Mouse (Mus musculus): ENCODE measurements around the gene Ski. TPM values are rescaled to one million over a fixed set of nuclear protein-coding genes. Genes with fewer than 3 reads are reported as not detected.

Ski gene
- polyA plus RNA-seq, 1 experiment from 2014 or later, result 17.8 TPM

GRCm38 (mm10) chr4:155143411-155143810, 79.0 kb downstream of the Ski start:
- 60% methylated on average over 2 of the region's 2 CpGs for WGBS
- Histone ChIP-seq H3K9me3 (ENCODE audit: control insufficient read depth, low read length) (no peaks in the 10 kb centered on the region), H3K4me3 (ENCODE audit: low read depth, low read length) (no peak overlapping the region), H3K4me1 (ENCODE audit: control insufficient read depth, insufficient read depth, low read length) (peaks cover 30% of the 10 kb centered on the region), H3K27ac (replicated peaks; ENCODE audit: low read depth, low read length) (peak overlapping the region; percentile 95), H3K4me2 (ENCODE audit: low read depth, severe bottlenecking) (no peak overlapping the region), H3K9ac (ENCODE audit: low read length) (peak overlapping the region; percentile 49), H3K36me3 (ENCODE audit: control insufficient read depth, insufficient read depth, low read length) (no peaks in the 10 kb centered on the region), H3K27me3 (ENCODE audit: control insufficient read depth, insufficient read depth, low read length) (no peaks in the 10 kb centered on the region)
- no peak for DNase-seq (ENCODE audit: low spot score)
- ATAC-seq (ENCODE audit: insufficient number of reproducible peaks, low FRiP score, low TSS enrichment, low read depth), result no peak

GRCm38 (mm10) chr4:155142836-155143235, 79.6 kb downstream of the Ski start:
- 90% methylated on average over 5 of the region's 5 CpGs for WGBS
- no peaks in the 10 kb centered on the region for H3K9me3 ChIP-seq (ENCODE audit: control insufficient read depth, low read length)
- H3K4me2 ChIP-seq (ENCODE audit: low read depth, severe bottlenecking), result no peak overlapping the region
- DNase-seq (ENCODE audit: low spot score) (no peak), ATAC-seq (ENCODE audit: insufficient number of reproducible peaks, low FRiP score, low TSS enrichment, low read depth) (no peak)
- H3K9ac ChIP-seq (ENCODE audit: low read length), result no peak overlapping the region
- H3K4me1 ChIP-seq (ENCODE audit: control insufficient read depth, insufficient read depth, low read length), result peaks cover 31% of the 10 kb centered on the region
- no peak overlapping the region for H3K27ac ChIP-seq (replicated peaks; ENCODE audit: low read depth, low read length)
- no peaks in the 10 kb centered on the region for H3K27me3 ChIP-seq (ENCODE audit: control insufficient read depth, insufficient read depth, low read length)
- no peaks in the 10 kb centered on the region for H3K36me3 ChIP-seq (ENCODE audit: control insufficient read depth, insufficient read depth, low read length)
- H3K4me3 ChIP-seq (ENCODE audit: low read depth, low read length), result no peak overlapping the region

- 51% methylated on average over 12 of the region's 12 CpGs for WGBS
- no peaks in the 10 kb centered on the region for H3K9me3 ChIP-seq (ENCODE audit: control insufficient read depth, low read length)
- H3K36me3 ChIP-seq (ENCODE audit: control insufficient read depth, insufficient read depth, low read length), result no peaks in the 10 kb centered on the region
- no peaks in the 10 kb centered on the region for H3K27me3 ChIP-seq (ENCODE audit: control insufficient read depth, insufficient read depth, low read length)
- no peak for ATAC-seq (ENCODE audit: insufficient number of reproducible peaks, low FRiP score, low TSS enrichment, low read depth)
- DNase-seq (ENCODE audit: low spot score), result no peak
- no peak overlapping the region for H3K4me3 ChIP-seq (ENCODE audit: low read depth, low read length)
- H3K4me1 ChIP-seq (ENCODE audit: control insufficient read depth, insufficient read depth, low read length), result peaks cover 37% of the 10 kb centered on the region
- H3K4me2 ChIP-seq (ENCODE audit: low read depth, severe bottlenecking), result no peak overlapping the region
- no peak overlapping the region for H3K9ac ChIP-seq (ENCODE audit: low read length)
- H3K27ac ChIP-seq (replicated peaks; ENCODE audit: low read depth, low read length), result 0 out of 2 replicates have a peak overlapping the region, but pooled peaks have one; percentile 21
Observed at GRCm38 (mm10) chr4:155140795-155141265, 81.6 kb downstream of the Ski start.

GRCm38 (mm10) chr4:155140150-155140549, 82.2 kb downstream of the Ski start:
- no peaks in the 10 kb centered on the region for H3K36me3 ChIP-seq (ENCODE audit: control insufficient read depth, insufficient read depth, low read length)
- WGBS, result 56% methylated on average over 2 of the region's 2 CpGs
- H3K4me1 ChIP-seq (ENCODE audit: control insufficient read depth, insufficient read depth, low read length), result peaks cover 39% of the 10 kb centered on the region
- H3K9me3 ChIP-seq (ENCODE audit: control insufficient read depth, low read length), result no peaks in the 10 kb centered on the region
- no peak overlapping the region for H3K4me2 ChIP-seq (ENCODE audit: low read depth, severe bottlenecking)
- no peak for DNase-seq (ENCODE audit: low spot score)
- H3K27ac ChIP-seq (replicated peaks; ENCODE audit: low read depth, low read length), result 0 out of 2 replicates have a peak overlapping the region, but pooled peaks have one; percentile 21
- no peaks in the 10 kb centered on the region for H3K27me3 ChIP-seq (ENCODE audit: control insufficient read depth, insufficient read depth, low read length)
- H3K4me3 ChIP-seq (ENCODE audit: low read depth, low read length), result no peak overlapping the region
- H3K9ac ChIP-seq (ENCODE audit: low read length), result no peak overlapping the region
- ATAC-seq (ENCODE audit: insufficient number of reproducible peaks, low FRiP score, low TSS enrichment, low read depth), result no peak

GRCm38 (mm10) chr4:155139281-155140045, 82.9 kb downstream of the Ski start:
- 75% methylated on average over 12 of the region's 12 CpGs for WGBS
- no peaks in the 10 kb centered on the region for H3K9me3 ChIP-seq (ENCODE audit: control insufficient read depth, low read length)
- H3K4me1 ChIP-seq (ENCODE audit: control insufficient read depth, insufficient read depth, low read length), result peaks cover 40% of the 10 kb centered on the region
- no peaks in the 10 kb centered on the region for H3K36me3 ChIP-seq (ENCODE audit: control insufficient read depth, insufficient read depth, low read length)
- DNase-seq (ENCODE audit: low spot score), result no peak
- ATAC-seq (ENCODE audit: insufficient number of reproducible peaks, low FRiP score, low TSS enrichment, low read depth), result no peak
- H3K9ac ChIP-seq (ENCODE audit: low read length), result no peak overlapping the region
- H3K27me3 ChIP-seq (ENCODE audit: control insufficient read depth, insufficient read depth, low read length), result no peaks in the 10 kb centered on the region
- H3K4me2 ChIP-seq (ENCODE audit: low read depth, severe bottlenecking), result no peak overlapping the region
- no peak overlapping the region; the same call in 1 of the 2 replicates for H3K27ac ChIP-seq (replicated peaks; ENCODE audit: low read depth, low read length)
- no peak overlapping the region for H3K4me3 ChIP-seq (ENCODE audit: low read depth, low read length)

- 86% methylated on average over 8 of the region's 8 CpGs for WGBS
- Histone ChIP-seq H3K4me3 (ENCODE audit: low read depth, low read length) (no peak overlapping the region), H3K9ac (ENCODE audit: low read length) (no peak overlapping the region), H3K4me2 (ENCODE audit: low read depth, severe bottlenecking) (no peak overlapping the region), H3K4me1 (ENCODE audit: control insufficient read depth, insufficient read depth, low read length) (peaks cover 43% of the 10 kb centered on the region), H3K9me3 (ENCODE audit: control insufficient read depth, low read length) (no peaks in the 10 kb centered on the region), H3K36me3 (ENCODE audit: control insufficient read depth, insufficient read depth, low read length) (no peaks in the 10 kb centered on the region), H3K27ac (replicated peaks; ENCODE audit: low read depth, low read length) (no peak overlapping the region), H3K27me3 (ENCODE audit: control insufficient read depth, insufficient read depth, low read length) (no peaks in the 10 kb centered on the region)
- DNase-seq (ENCODE audit: low spot score) (no peak), ATAC-seq (ENCODE audit: insufficient number of reproducible peaks, low FRiP score, low TSS enrichment, low read depth) (no peak)
Observed at GRCm38 (mm10) chr4:155138451-155138850, 83.9 kb downstream of the Ski start.

- no peaks in the 10 kb centered on the region for H3K27me3 ChIP-seq (ENCODE audit: control insufficient read depth, insufficient read depth, low read length)
- no peak overlapping the region for H3K9ac ChIP-seq (ENCODE audit: low read length)
- WGBS, result 86% methylated on average over 7 of the region's 7 CpGs
- no peaks in the 10 kb centered on the region for H3K9me3 ChIP-seq (ENCODE audit: control insufficient read depth, low read length)
- DNase-seq (ENCODE audit: low spot score), result no peak
- H3K4me2 ChIP-seq (ENCODE audit: low read depth, severe bottlenecking), result no peak overlapping the region
- no peak for ATAC-seq (ENCODE audit: insufficient number of reproducible peaks, low FRiP score, low TSS enrichment, low read depth)
- peaks cover 45% of the 10 kb centered on the region for H3K4me1 ChIP-seq (ENCODE audit: control insufficient read depth, insufficient read depth, low read length)
- H3K27ac ChIP-seq (replicated peaks; ENCODE audit: low read depth, low read length), result no peak overlapping the region
- no peaks in the 10 kb centered on the region for H3K36me3 ChIP-seq (ENCODE audit: control insufficient read depth, insufficient read depth, low read length)
- no peak overlapping the region for H3K4me3 ChIP-seq (ENCODE audit: low read depth, low read length)
Observed at GRCm38 (mm10) chr4:155137891-155138290, 84.5 kb downstream of the Ski start.

- no peak overlapping the region for H3K4me2 ChIP-seq (ENCODE audit: low read depth, severe bottlenecking)
Observed at GRCm38 (mm10) chr4:155135909-155136585, 86.3 kb downstream of the Ski start.

More at GRCm38 (mm10) chr4:155135909-155136585, 86.3 kb downstream of the Ski start:
- ATAC-seq (ENCODE audit: insufficient number of reproducible peaks, low FRiP score, low TSS enrichment, low read depth) (no peak), DNase-seq (ENCODE audit: low spot score) (no peak)
- no peaks in the 10 kb centered on the region for H3K9me3 ChIP-seq (ENCODE audit: control insufficient read depth, low read length)
- peaks cover 49% of the 10 kb centered on the region for H3K4me1 ChIP-seq (ENCODE audit: control insufficient read depth, insufficient read depth, low read length)
- no peaks in the 10 kb centered on the region for H3K36me3 ChIP-seq (ENCODE audit: control insufficient read depth, insufficient read depth, low read length)
- no peak overlapping the region for H3K4me3 ChIP-seq (ENCODE audit: low read depth, low read length)
- H3K9ac ChIP-seq (ENCODE audit: low read length), result no peak overlapping the region
- H3K27me3 ChIP-seq (ENCODE audit: control insufficient read depth, insufficient read depth, low read length), result no peaks in the 10 kb centered on the region
- H3K27ac ChIP-seq (replicated peaks; ENCODE audit: low read depth, low read length), result peak overlapping the region; percentile 45; the same call in 1 of the 2 replicates
- 51% methylated on average over 5 of the region's 5 CpGs for WGBS

Measured in limb, embryonic 11.5 days (tissue).